Mouse (Mus musculus) gastrocnemius, adult 2 months (tissue): ENCODE measurements at regions not wholly inside any gene's neighbourhood (a gene's known extent, or its start where the extent isn't known, plus 50 kb on each side); places are given as distances from the start of the nearest gene placed in this dataset.

ENCODE experiments used
- DNase-seq: peaks from one replicate; pipeline ENCODE4 v3.0.0; 2022
- H3K27ac ChIP-seq: fragments of 200-600 bp; 2 replicates; pipeline ENCODE4 v1.8.1; 2022; ENCODE audit warnings: mild to moderate bottlenecking
- H3K4me3 ChIP-seq: fragments of 200-600 bp; 2 replicates; pipeline ENCODE4 v1.8.1; 2022; ENCODE audit warnings: mild to moderate bottlenecking, moderate library complexity
- CTCF ChIP-seq: fragments of 200-600 bp; IDR thresholded peaks from 2 replicates; pipeline ENCODE4 v1.8.1; 2022; ENCODE audit warnings: antibody characterized with exemption, mild to moderate bottlenecking, moderate library complexity
- intact Hi-C: fragments of 180-260 bp; cut with DNase I; formaldehyde crosslinking; loops from one replicate; pipeline ENCODE4 v1.15.1; 2025

- H3K4me3 ChIP-seq: no peak overlapping the region
- TF ChIP-seq CTCF: peak; percentile 57
- H3K27ac ChIP-seq: no peak overlapping the region
- DNase-seq: no peak
- intact Hi-C loops: no loop called here
These were observed 336.3 kb upstream of the Tgfbr2 start for GRCm38 (mm10) chr9:116511450-116511849.

- no peak for DNase-seq
- Histone ChIP-seq H3K27ac (no peak overlapping the region), H3K4me3 (no peak overlapping the region)
- no peak for TF ChIP-seq CTCF
- intact Hi-C loops: no loop called here
These were observed 332.6 kb upstream of the Tgfbr2 start for GRCm38 (mm10) chr9:116507756-116508155.

- Histone ChIP-seq H3K4me3 (no peak overlapping the region), H3K27ac (no peak overlapping the region)
- no peak for TF ChIP-seq CTCF
- DNase-seq: no peak
- intact Hi-C loops: no loop called here
These were observed 327.7 kb upstream of the Tgfbr2 start for GRCm38 (mm10) chr9:116502831-116503230.

- intact Hi-C loops: no loop called here
- no peak for TF ChIP-seq CTCF
These were observed 325.8 kb upstream of the Tgfbr2 start for GRCm38 (mm10) chr9:116500951-116501350.

GRCm38 (mm10) chr9:116491227-116491626 is 316.1 kb upstream of the Tgfbr2 start:
- TF ChIP-seq CTCF: peak; percentile 40; the same call in 1 of the 2 replicates
- H3K4me3 ChIP-seq: no peak overlapping the region
- no peak for DNase-seq
- intact Hi-C loops: no loop called here
- no peak overlapping the region for H3K27ac ChIP-seq

More at GRCm38 (mm10) chr9:116500951-116501350, 325.8 kb upstream of the Tgfbr2 start:
- Histone ChIP-seq H3K27ac (no peak overlapping the region), H3K4me3 (no peak overlapping the region)
- no peak for DNase-seq

GRCm38 (mm10) chr9:116489787-116490186 is 314.6 kb upstream of the Tgfbr2 start:
- H3K4me3 ChIP-seq: no peak overlapping the region
- intact Hi-C loops: no loop called here
- no peak overlapping the region for H3K27ac ChIP-seq
- TF ChIP-seq CTCF: peak; percentile 59
- DNase-seq: peak; percentile 21

GRCm38 (mm10) chr9:116489273-116489672 is 314.1 kb upstream of the Tgfbr2 start:
- no peak overlapping the region for H3K27ac ChIP-seq
- intact Hi-C loops: no loop called here
- TF ChIP-seq CTCF: no peak
- DNase-seq: peak; percentile 25
- H3K4me3 ChIP-seq: no peak overlapping the region

- TF ChIP-seq CTCF: no peak
- Histone ChIP-seq H3K27ac (no peak overlapping the region), H3K4me3 (no peak overlapping the region)
- DNase-seq: no peak
- intact Hi-C loops: no loop called here
These were observed 302.1 kb upstream of the Tgfbr2 start for GRCm38 (mm10) chr9:116477309-116477708.

- intact Hi-C loops: no loop called here
- DNase-seq: no peak
- TF ChIP-seq CTCF: no peak
- Histone ChIP-seq H3K27ac (no peak overlapping the region), H3K4me3 (no peak overlapping the region)
These were observed 300.2 kb upstream of the Tgfbr2 start for GRCm38 (mm10) chr9:116475206-116475955.

- Histone ChIP-seq H3K4me3 (no peak overlapping the region), H3K27ac (no peak overlapping the region)
- TF ChIP-seq CTCF: peak; percentile 34; the same call in 1 of the 2 replicates
- intact Hi-C loops: no loop called here
- no peak for DNase-seq
These were observed 297.7 kb upstream of the Tgfbr2 start for GRCm38 (mm10) chr9:116472855-116473254.

GRCm38 (mm10) chr9:116468569-116469250 is 293.6 kb upstream of the Tgfbr2 start:
- intact Hi-C loops: no loop called here
- Histone ChIP-seq H3K27ac (peak overlapping the region; percentile 20; the same call in 1 of the 2 replicates), H3K4me3 (no peak overlapping the region; the same call in 1 of the 2 replicates)
- peak; percentile 37 for DNase-seq
- no peak for TF ChIP-seq CTCF

GRCm38 (mm10) chr9:116466336-116466735 is 291.2 kb upstream of the Tgfbr2 start:
- DNase-seq: no peak
- Histone ChIP-seq H3K4me3 (no peak overlapping the region), H3K27ac (no peak overlapping the region)
- no peak for TF ChIP-seq CTCF
- intact Hi-C loops: no loop called here

- DNase-seq: peak; percentile 31
- Histone ChIP-seq H3K27ac (no peak overlapping the region), H3K4me3 (no peak overlapping the region)
- intact Hi-C loops: no loop called here
- no peak for TF ChIP-seq CTCF
These were observed 289.5 kb upstream of the Tgfbr2 start for GRCm38 (mm10) chr9:116464626-116465025.

GRCm38 (mm10) chr9:116462232-116462631 is 287.1 kb upstream of the Tgfbr2 start:
- Histone ChIP-seq H3K27ac (no peak overlapping the region), H3K4me3 (no peak overlapping the region)
- no peak for TF ChIP-seq CTCF
- intact Hi-C loops: no loop called here
- no peak for DNase-seq
